Mouse (Mus musculus): ENCODE data around the gene Snx30.

DNA sequence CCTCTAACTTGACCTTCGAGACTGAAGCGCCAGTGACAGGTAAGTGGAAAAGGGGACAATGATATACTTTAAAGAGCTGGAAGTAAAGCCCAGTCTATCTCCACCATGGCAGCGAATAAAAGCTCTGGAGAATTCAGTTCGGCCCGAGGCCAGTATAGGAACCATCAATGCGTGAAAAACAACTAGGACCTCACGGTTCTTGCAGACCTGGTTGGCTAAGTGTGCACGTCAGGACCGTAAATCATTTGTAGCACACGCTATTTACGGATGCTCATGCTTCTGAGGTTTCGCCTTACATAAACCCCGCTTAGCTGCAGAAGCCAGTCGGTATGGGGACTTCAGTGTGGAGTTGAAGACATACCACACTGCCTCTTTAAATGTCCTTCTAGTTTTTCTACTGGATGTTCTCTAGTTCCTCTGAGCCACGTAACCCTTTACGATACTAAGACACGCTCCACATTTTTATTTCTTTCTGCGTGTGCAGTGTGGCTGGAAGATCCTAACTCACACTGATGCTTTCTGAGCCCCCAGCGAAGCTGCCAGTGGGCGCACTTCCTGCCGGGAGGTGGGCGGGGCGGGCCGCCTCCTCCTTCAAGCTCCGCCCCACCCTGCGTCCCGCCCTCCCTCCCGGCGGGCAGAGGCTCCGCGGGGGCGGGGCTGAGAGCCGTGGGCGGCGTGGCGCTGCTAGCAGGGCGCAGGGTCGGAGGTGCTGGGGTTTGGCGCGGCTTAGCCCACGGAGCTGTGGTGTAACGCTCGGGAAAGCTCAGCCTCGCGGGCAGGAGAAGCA lies at the start of gene Snx30:
- TF ChIP-seq CTCF (IDR thresholded peaks at IDR 0.05): peak; percentile 21
- TF ChIP-seq POLR2A (IDR thresholded peaks at IDR 0.05; ENCODE audit: insufficient read depth, low read depth, low read length): peak; percentile 91
- TF ChIP-seq EP300 (IDR thresholded peaks at IDR 0.05; ENCODE audit: insufficient read depth, low read depth, low read length): 0 out of 2 replicates have a peak, but pooled peaks have one; percentile 38
